Mouse (Mus musculus): ENCODE measurements around the gene Myl4. TPM values are rescaled to one million over a fixed set of nuclear protein-coding genes. Genes with fewer than 3 reads are reported as not detected.
"Not testable (repeated sequence)": the region's sequence is repeated elsewhere in the genome, so short reads cannot be mapped to it uniquely, and the experiment has no call there.

Myl4 gene
- 0.44 and 0.84 TPM in 2 replicates for polyA plus RNA-seq (2014; fragmentation: Nextera tagmentation; extraction: Ambion mirVana)

DNA sequence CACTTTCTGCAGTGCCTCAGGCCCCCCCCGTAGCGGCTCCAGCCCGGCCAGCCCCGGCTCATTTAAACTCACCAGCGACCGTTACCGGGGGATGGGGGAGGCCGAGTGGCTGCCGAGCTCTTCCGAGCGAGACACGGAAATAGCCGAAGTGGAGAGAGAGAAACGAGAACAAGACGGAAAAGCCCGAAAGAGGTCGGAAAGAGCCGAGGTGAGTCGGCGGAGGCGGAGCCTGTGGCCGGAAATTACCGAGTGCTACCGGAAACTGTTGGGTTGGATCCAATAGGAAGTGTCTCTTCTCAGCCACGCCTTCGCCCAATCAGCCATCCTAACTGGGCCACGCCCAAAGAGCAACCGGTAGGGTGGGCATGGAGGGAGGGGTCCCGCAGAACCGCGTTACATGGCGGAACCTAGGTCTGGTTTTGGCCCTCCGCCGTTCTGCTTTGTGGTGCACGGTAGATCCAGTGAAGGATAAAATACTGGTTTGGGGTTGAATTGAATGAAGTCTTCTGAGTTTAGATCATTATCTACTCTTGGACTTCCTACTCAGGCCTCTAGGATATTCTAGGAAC lies at the start of gene Myl4, which contains the start of gene Cdc27:
Gene Myl4 (plus strand): TSS at position 258 of the 569 bp plus-strand sequence.
Gene Cdc27 (minus strand): TSS at position 215 of the 569 bp plus-strand sequence.
- no peaks in the 10 kb centered on the region; the same call in 1 of the 2 replicates for H3K4me1 ChIP-seq (replicated peaks; ENCODE audit: control insufficient read depth, insufficient read depth, low read length)
- ATAC-seq (replicated peaks; ENCODE audit: low FRiP score) (peak; percentile 98), DNase-seq (ENCODE audit: low spot score) (peak; percentile 99)
- no peaks in the 10 kb centered on the region for H3K9me3 ChIP-seq (ENCODE audit: control insufficient read depth, low read length)
- H3K9ac ChIP-seq (ENCODE audit: low read length): peak within 1 kb of the TSS; percentile 99
- H3K4me3 ChIP-seq (ENCODE audit: low read depth, low read length): peak within 1 kb of the TSS; percentile 95
- no peaks in the 10 kb centered on the region for H3K36me3 ChIP-seq (ENCODE audit: control insufficient read depth, insufficient read depth, low read length)
- H3K4me2 ChIP-seq (ENCODE audit: low read depth, low read length, severe bottlenecking): peak within 1 kb of the TSS; percentile 80
- no peaks in the 10 kb centered on the region for H3K27me3 ChIP-seq (ENCODE audit: control insufficient read depth, insufficient read depth, low read length)
- under 1% methylated on average over 35 of the region's 35 CpGs for whole genome bisulfite sequencing
- H3K27ac ChIP-seq (ENCODE audit: low read depth, low read length): peak within 1 kb of the TSS; percentile 54; the same call in 1 of the 2 replicates

DNA sequence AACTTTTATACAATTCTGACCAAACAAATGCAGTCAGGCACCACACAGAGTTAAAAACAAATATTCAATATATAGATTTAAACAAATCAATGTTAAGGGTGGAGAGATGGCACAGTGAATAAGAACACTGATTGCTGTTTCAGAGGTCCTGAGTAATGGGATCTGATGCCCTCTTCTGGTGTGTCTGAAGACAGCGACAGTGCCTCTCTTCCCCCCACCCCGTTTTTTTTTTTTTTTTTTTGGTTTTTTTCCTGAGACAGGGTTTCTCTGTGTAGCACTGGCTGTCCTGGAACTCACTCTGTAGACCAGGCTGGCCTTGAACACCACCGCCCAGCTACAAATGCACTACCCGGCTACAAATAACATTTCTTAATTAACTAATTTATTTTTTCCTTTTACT lies 42.0 kb upstream of the Myl4 start:
- Histone ChIP-seq H3K9ac (ENCODE audit: low read length) (no peak overlapping the region), H3K4me2 (ENCODE audit: low read depth, low read length, severe bottlenecking) (no peak overlapping the region), H3K27ac (ENCODE audit: low read depth, low read length) (no peak overlapping the region), H3K9me3 (ENCODE audit: control insufficient read depth, low read length) (no peaks in the 10 kb centered on the region), H3K4me1 (replicated peaks; ENCODE audit: control insufficient read depth, insufficient read depth, low read length) (no peaks in the 10 kb centered on the region), H3K36me3 (ENCODE audit: control insufficient read depth, insufficient read depth, low read length) (peaks cover 24% of the 10 kb centered on the region), H3K4me3 (ENCODE audit: low read depth, low read length) (no peak overlapping the region), H3K27me3 (ENCODE audit: control insufficient read depth, insufficient read depth, low read length) (no peaks in the 10 kb centered on the region)
- 86% methylated on average over 4 of the region's 4 CpGs for WGBS
- ATAC-seq (replicated peaks; ENCODE audit: low FRiP score): no peak
- DNase-seq (ENCODE audit: low spot score): no peak

DNA sequence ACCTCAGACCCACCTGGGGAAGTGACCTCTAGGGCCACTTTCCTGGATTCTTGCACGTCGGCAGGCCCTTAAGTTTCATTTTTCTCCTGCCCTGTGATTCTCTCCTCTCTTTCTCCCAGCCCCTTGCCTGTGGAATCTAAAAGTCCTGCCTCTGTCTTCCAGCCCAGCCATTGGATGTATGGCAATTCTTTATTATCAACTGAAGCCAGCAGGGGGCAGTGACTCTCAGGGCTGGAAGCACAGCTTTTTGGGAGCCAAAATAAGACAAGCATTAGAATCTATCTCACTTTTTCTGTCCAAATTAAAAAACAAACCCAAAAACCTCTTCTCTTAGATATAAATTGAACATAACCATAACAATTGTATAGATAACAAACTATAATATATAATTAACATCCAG lies 39.9 kb upstream of the Myl4 start:
- WGBS: 96% methylated on average over 2 of the region's 2 CpGs
- Histone ChIP-seq H3K9me3 (ENCODE audit: control insufficient read depth, low read length) (no peaks in the 10 kb centered on the region), H3K27ac (ENCODE audit: low read depth, low read length) (no peak overlapping the region), H3K27me3 (ENCODE audit: control insufficient read depth, insufficient read depth, low read length) (no peaks in the 10 kb centered on the region), H3K36me3 (ENCODE audit: control insufficient read depth, insufficient read depth, low read length) (peaks cover 20% of the 10 kb centered on the region), H3K9ac (ENCODE audit: low read length) (no peak overlapping the region), H3K4me1 (replicated peaks; ENCODE audit: control insufficient read depth, insufficient read depth, low read length) (no peaks in the 10 kb centered on the region), H3K4me3 (ENCODE audit: low read depth, low read length) (no peak overlapping the region), H3K4me2 (ENCODE audit: low read depth, low read length, severe bottlenecking) (no peak overlapping the region)
- no peak for DNase-seq (ENCODE audit: low spot score)
- ATAC-seq (replicated peaks; ENCODE audit: low FRiP score): no peak

DNA sequence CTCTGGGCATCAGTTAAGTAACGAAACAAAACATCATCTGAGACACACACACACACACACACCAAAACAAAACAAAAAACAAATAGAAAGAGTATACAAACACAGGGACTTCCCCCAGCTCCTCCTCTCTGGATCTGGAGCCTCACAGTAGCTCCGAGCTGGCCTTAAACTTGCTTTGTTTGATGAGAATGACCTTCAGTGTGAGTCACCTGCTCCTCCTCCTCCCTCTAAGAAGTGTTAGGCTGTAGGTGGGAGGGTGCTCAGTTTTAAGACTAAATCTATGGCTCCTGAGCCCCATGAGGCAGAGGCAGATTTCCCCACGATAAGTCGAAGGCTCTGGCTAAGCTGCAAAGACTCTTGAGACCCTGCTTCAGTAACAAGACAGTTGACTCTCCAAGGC lies 38.0 kb upstream of the Myl4 start:
- DNase-seq (ENCODE audit: low spot score): no peak
- Histone ChIP-seq H3K4me3 (ENCODE audit: low read depth, low read length) (no peak overlapping the region), H3K9ac (ENCODE audit: low read length) (no peak overlapping the region), H3K4me1 (replicated peaks; ENCODE audit: control insufficient read depth, insufficient read depth, low read length) (no peaks in the 10 kb centered on the region), H3K27ac (ENCODE audit: low read depth, low read length) (no peak overlapping the region), H3K4me2 (ENCODE audit: low read depth, low read length, severe bottlenecking) (no peak overlapping the region), H3K36me3 (ENCODE audit: control insufficient read depth, insufficient read depth, low read length) (peaks cover 14% of the 10 kb centered on the region), H3K27me3 (ENCODE audit: control insufficient read depth, insufficient read depth, low read length) (no peaks in the 10 kb centered on the region), H3K9me3 (ENCODE audit: control insufficient read depth, low read length) (no peaks in the 10 kb centered on the region)
- WGBS: 89% methylated on average over 4 of the region's 4 CpGs
- no peak for ATAC-seq (replicated peaks; ENCODE audit: low FRiP score)

DNA sequence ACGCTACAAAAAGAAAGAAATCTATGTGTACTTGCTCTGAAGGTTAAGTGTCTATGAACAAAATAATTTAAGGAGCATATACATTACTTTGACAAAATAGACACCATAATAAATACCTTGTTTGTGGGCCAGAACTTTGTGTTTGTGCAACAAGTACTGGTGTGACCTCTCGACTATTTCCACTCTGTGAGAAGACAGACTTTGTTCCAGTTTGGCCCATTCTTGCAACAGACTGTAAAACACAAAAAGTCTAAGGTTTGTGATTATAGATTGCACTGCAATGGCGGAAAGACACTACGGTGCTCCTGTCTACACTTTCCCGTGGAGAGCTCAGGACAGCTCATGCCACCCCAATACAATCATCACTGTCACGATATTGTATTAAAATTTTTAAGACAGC lies 24.5 kb upstream of the Myl4 start:
- Histone ChIP-seq H3K9me3 (ENCODE audit: control insufficient read depth, low read length) (no peaks in the 10 kb centered on the region), H3K4me2 (ENCODE audit: low read depth, low read length, severe bottlenecking) (no peak overlapping the region), H3K9ac (ENCODE audit: low read length) (no peak overlapping the region), H3K36me3 (ENCODE audit: control insufficient read depth, insufficient read depth, low read length) (peaks cover 18% of the 10 kb centered on the region; the same call in 1 of the 2 replicates), H3K27ac (ENCODE audit: low read depth, low read length) (no peak overlapping the region), H3K27me3 (ENCODE audit: control insufficient read depth, insufficient read depth, low read length) (no peaks in the 10 kb centered on the region), H3K4me1 (replicated peaks; ENCODE audit: control insufficient read depth, insufficient read depth, low read length) (no peaks in the 10 kb centered on the region), H3K4me3 (ENCODE audit: low read depth, low read length) (no peak overlapping the region)
- DNase-seq (ENCODE audit: low spot score): no peak
- ATAC-seq (replicated peaks; ENCODE audit: low FRiP score): no peak
- 93% methylated on average over 6 of the region's 6 CpGs for WGBS

DNA sequence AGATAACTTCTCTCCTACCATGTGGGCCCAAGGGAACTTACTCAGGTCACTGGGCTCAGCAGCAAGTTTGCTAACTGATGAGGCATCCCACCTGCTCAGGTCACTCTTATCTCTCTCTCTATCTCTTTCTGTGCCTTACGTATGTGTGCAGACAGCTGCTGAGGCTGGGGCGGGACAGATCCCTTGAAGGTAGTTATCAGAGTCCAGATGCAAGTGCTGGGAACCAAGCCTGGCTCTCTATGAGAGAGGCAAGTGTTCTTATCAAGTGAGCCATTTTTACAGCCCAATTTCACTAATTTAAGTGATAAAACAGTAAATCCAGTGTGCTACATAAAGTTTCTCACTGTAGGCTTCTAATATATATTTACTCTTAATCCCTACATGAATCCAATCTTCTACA lies 13.6 kb upstream of the Myl4 start:
- no peaks in the 10 kb centered on the region for H3K9me3 ChIP-seq (ENCODE audit: control insufficient read depth, low read length)
- WGBS: 96% methylated on average over 2 of the region's 2 CpGs
- peaks cover 3% of the 10 kb centered on the region for H3K36me3 ChIP-seq (ENCODE audit: control insufficient read depth, insufficient read depth, low read length)
- H3K4me3 ChIP-seq (ENCODE audit: low read depth, low read length): no peak overlapping the region
- no peak overlapping the region for H3K27ac ChIP-seq (ENCODE audit: low read depth, low read length)
- ATAC-seq (replicated peaks; ENCODE audit: low FRiP score) (no peak), DNase-seq (ENCODE audit: low spot score) (no peak)
- H3K4me1 ChIP-seq (replicated peaks; ENCODE audit: control insufficient read depth, insufficient read depth, low read length): no peaks in the 10 kb centered on the region
- no peak overlapping the region for H3K9ac ChIP-seq (ENCODE audit: low read length)
- no peak overlapping the region for H3K4me2 ChIP-seq (ENCODE audit: low read depth, low read length, severe bottlenecking)
- H3K27me3 ChIP-seq (ENCODE audit: control insufficient read depth, insufficient read depth, low read length): no peaks in the 10 kb centered on the region

DNA sequence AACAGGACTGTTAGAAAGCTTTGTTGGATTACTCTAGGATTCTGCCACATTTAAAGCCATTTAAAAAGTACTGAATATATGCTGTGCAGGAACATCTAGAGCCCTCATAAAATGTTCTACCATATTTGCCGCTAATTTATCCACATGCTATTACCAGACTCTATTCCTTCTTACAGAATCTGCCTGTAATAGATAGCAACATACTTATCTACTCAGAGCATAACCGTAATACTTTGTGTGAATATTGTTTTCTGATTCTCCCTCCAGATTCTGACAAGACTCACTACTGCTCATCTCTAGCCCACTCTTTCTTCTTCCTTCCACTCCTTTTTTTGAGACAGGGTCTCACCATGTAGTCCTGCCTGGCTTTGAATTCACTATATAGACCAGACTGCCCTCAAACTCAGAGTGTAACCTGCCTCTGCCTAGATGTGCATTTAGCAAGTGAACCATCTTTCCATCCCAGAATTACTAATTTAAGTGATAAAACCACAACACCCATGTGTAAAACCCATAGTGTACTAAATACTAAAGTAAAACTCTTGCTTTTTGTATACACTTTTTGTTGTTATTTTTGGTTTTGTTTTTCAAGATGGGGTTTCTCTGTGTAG lies 12.4 kb upstream of the Myl4 start:
- 92% methylated on average over 2 of the region's 2 CpGs for WGBS
- no peak overlapping the region for H3K4me3 ChIP-seq (ENCODE audit: low read depth, low read length)
- H3K27ac ChIP-seq (ENCODE audit: low read depth, low read length): no peak overlapping the region
- H3K9me3 ChIP-seq (ENCODE audit: control insufficient read depth, low read length): no peaks in the 10 kb centered on the region
- no peaks in the 10 kb centered on the region for H3K27me3 ChIP-seq (ENCODE audit: control insufficient read depth, insufficient read depth, low read length)
- DNase-seq (ENCODE audit: low spot score) (no peak), ATAC-seq (replicated peaks; ENCODE audit: low FRiP score) (no peak)
- no peak overlapping the region for H3K4me2 ChIP-seq (ENCODE audit: low read depth, low read length, severe bottlenecking)
- no peaks in the 10 kb centered on the region for H3K36me3 ChIP-seq (ENCODE audit: control insufficient read depth, insufficient read depth, low read length)
- no peaks in the 10 kb centered on the region for H3K4me1 ChIP-seq (replicated peaks; ENCODE audit: control insufficient read depth, insufficient read depth, low read length)
- no peak overlapping the region for H3K9ac ChIP-seq (ENCODE audit: low read length)

DNA sequence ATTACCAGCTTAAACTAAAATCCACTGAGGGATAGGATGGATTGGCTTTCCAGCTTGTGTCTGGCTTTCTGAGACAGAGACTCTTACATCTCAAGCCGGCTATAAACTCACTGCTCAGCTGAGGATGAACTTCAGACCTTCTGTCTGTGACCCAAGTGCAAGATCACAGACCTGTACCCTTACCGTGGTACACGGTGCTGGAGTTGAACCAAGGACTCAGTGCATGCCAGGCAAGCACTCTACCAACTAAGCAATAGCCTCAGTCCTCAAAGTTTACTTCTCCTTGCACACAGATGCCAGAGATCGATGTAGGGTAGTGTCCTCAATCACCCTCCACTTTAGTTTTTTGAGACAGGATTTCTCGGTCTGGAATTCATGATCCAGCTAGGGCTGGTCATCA lies 10.7 kb upstream of the Myl4 start:
- no peak overlapping the region for H3K4me3 ChIP-seq (ENCODE audit: low read depth, low read length)
- ATAC-seq (replicated peaks; ENCODE audit: low FRiP score): no peak
- no peak overlapping the region for H3K9ac ChIP-seq (ENCODE audit: low read length)
- DNase-seq (ENCODE audit: low spot score): no peak
- no peaks in the 10 kb centered on the region for H3K9me3 ChIP-seq (ENCODE audit: control insufficient read depth, low read length)
- H3K4me1 ChIP-seq (replicated peaks; ENCODE audit: control insufficient read depth, insufficient read depth, low read length): no peaks in the 10 kb centered on the region
- H3K27ac ChIP-seq (ENCODE audit: low read depth, low read length): no peak overlapping the region
- H3K36me3 ChIP-seq (ENCODE audit: control insufficient read depth, insufficient read depth, low read length): no peaks in the 10 kb centered on the region
- no peak overlapping the region for H3K4me2 ChIP-seq (ENCODE audit: low read depth, low read length, severe bottlenecking)
- H3K27me3 ChIP-seq (ENCODE audit: control insufficient read depth, insufficient read depth, low read length): no peaks in the 10 kb centered on the region
- WGBS: 95% methylated on average over 5 of the region's 5 CpGs

DNA sequence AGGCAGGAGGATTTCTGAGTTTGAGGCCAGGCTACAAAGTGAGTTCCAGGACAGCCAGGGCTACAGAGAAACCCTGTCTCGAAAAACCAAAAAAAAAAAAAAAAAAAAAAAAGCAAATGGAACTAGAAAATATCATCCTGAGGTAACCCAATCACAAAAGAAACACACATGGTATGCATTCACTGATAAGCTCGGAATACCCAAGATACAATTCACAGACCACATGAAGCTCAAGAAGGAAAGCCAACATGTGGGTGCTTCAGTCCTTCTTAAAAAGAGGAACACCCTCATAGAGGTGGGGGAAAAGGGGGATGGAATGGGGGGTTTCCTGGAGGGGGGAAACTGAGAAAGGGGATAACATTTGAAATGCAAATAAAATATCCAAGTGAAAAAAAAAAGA lies 7.1 kb upstream of the Myl4 start:
- WGBS: 96% methylated on average over 2 of the region's 2 CpGs
- H3K4me3 ChIP-seq (ENCODE audit: low read depth, low read length); H3K4me2 ChIP-seq (ENCODE audit: low read depth, low read length, severe bottlenecking); ATAC-seq (replicated peaks; ENCODE audit: low FRiP score); H3K27me3 ChIP-seq (ENCODE audit: control insufficient read depth, insufficient read depth, low read length); H3K4me1 ChIP-seq (replicated peaks; ENCODE audit: control insufficient read depth, insufficient read depth, low read length); DNase-seq (ENCODE audit: low spot score); H3K9me3 ChIP-seq (ENCODE audit: control insufficient read depth, low read length); H3K9ac ChIP-seq (ENCODE audit: low read length); H3K36me3 ChIP-seq (ENCODE audit: control insufficient read depth, insufficient read depth, low read length); H3K27ac ChIP-seq (ENCODE audit: low read depth, low read length): not testable (repeated sequence)

Data from forebrain, embryonic 11.5 days (tissue).